ENCODE assay signal across 7 mouse cellular contexts in genomic region chr9:13661768-13662623, GRCm38 (mm10).
DNase-seq lines count a peak whose midpoint lies in the region; ATAC-seq and TF ChIP-seq lines count a peak whose summit lies in the region.

No protein-coding gene starts in this region.

- H3K79me2 ChIP-seq in MEL (ENCODE audit: control insufficient read depth, insufficient read depth, low read length, poor library complexity), result no peaks in the 10 kb centered on the region

- no peaks in the 10 kb centered on the region for H3K4me1 ChIP-seq in MEL (ENCODE audit: control insufficient read depth in 1 of 2, insufficient read depth in 2 of 2, low read length in 2 of 2)
- peaks cover 2% of the 10 kb centered on the region; the same call in 1 of the 2 replicates for H3K4me1 ChIP-seq in cortical plate, adult 2 months (ENCODE audit: control insufficient read depth, insufficient read depth, low read length)
- peaks cover 17% of the 10 kb centered on the region for H3K4me1 ChIP-seq in heart, embryonic 15.5 days (replicated peaks)
- H3K4me1 ChIP-seq in liver, embryonic 12.5 days, result peaks cover 11% of the 10 kb centered on the region
- H3K4me1 ChIP-seq in stomach, embryonic 15.5 days, result peaks cover 11% of the 10 kb centered on the region; the same call in 1 of the 2 replicates

- no peak for TF ChIP-seq CTCF in MEL (IDR thresholded peaks at IDR 0.05 in 2 of 3, conservative IDR thresholded peaks at IDR 0.05 in 1 of 3; ENCODE audit: control insufficient read depth in 1 of 3, insufficient read depth in 1 of 3, low read depth in 2 of 3, low read length in 3 of 3, poor library complexity in 1 of 3, severe bottlenecking in 1 of 3)
- TF ChIP-seq CTCF in cortical plate, adult 2 months (IDR thresholded peaks at IDR 0.05; ENCODE audit: extremely low read depth, insufficient read depth, low read length), result no peak

- DNase-seq in MEL (ENCODE audit: low read depth, low spot score), result no peak
- DNase-seq in thymus, postnatal 36 days, result no peak
- DNase-seq in layer of hippocampus, postnatal 25 days (ENCODE audit: extremely low spot score in 1 of 2, low spot score in 1 of 2), result no peak

- TF ChIP-seq EP300 in MEL (IDR thresholded peaks at IDR 0.05; ENCODE audit: low read depth in 1 of 2, low read length in 2 of 2), result no peak

- H3K4me3 ChIP-seq in MEL (ENCODE audit: control insufficient read depth in 1 of 2, insufficient read depth in 1 of 2, low read depth in 2 of 2, low read length in 2 of 2), result no peak overlapping the region
- no peak overlapping the region for H3K4me3 ChIP-seq in cortical plate, adult 2 months (ENCODE audit: insufficient read depth, low read length)
- H3K4me3 ChIP-seq in heart, embryonic 15.5 days, result peak overlapping the region; percentile 18
- H3K4me3 ChIP-seq in liver, embryonic 12.5 days, result 0 out of 2 replicates have a peak overlapping the region, but pooled peaks have one; percentile 1
- H3K4me3 ChIP-seq in stomach, embryonic 15.5 days (replicated peaks), result peak overlapping the region; percentile 15

- H3K36me3 ChIP-seq in MEL (ENCODE audit: control insufficient read depth in 1 of 2, insufficient read depth in 2 of 2, low read length in 2 of 2), result no peaks in the 10 kb centered on the region
- H3K36me3 ChIP-seq in heart, embryonic 15.5 days, result no peaks in the 10 kb centered on the region
- no peaks in the 10 kb centered on the region for H3K36me3 ChIP-seq in liver, embryonic 12.5 days
- no peaks in the 10 kb centered on the region for H3K36me3 ChIP-seq in stomach, embryonic 15.5 days

- ATAC-seq in heart, embryonic 15.5 days (replicated peaks; ENCODE audit: insufficient number of reproducible peaks, insufficient read depth, low FRiP score, low read depth), result peak; percentile 18; the same call in 1 of the 2 replicates
- ATAC-seq in liver, embryonic 12.5 days, result peak; percentile 67; the same call in 1 of the 2 replicates
- ATAC-seq in stomach, embryonic 15.5 days (ENCODE audit: insufficient read depth, low FRiP score, low read depth), result peak; percentile 54

- H3K4me2 ChIP-seq in heart, embryonic 15.5 days, result peak overlapping the region; percentile 57
- H3K4me2 ChIP-seq in liver, embryonic 12.5 days, result peak overlapping the region; percentile 44
- H3K4me2 ChIP-seq in stomach, embryonic 15.5 days, result peak overlapping the region; percentile 47

- no peak overlapping the region for H3K9ac ChIP-seq in MEL (ENCODE audit: control insufficient read depth, low read depth, low read length, poor library complexity, severe bottlenecking)
- no peak overlapping the region for H3K9ac ChIP-seq in heart, embryonic 15.5 days
- no peak overlapping the region for H3K9ac ChIP-seq in liver, embryonic 12.5 days
- H3K9ac ChIP-seq in stomach, embryonic 15.5 days, result no peak overlapping the region

- H3K27ac ChIP-seq in MEL (ENCODE audit: control insufficient read depth, low read depth, low read length), result no peak overlapping the region
- 0 out of 2 replicates have a peak overlapping the region, but pooled peaks have one; percentile 25 for H3K27ac ChIP-seq in cortical plate, adult 2 months (ENCODE audit: insufficient read depth, low read length)
- peak overlapping the region; percentile 70 for H3K27ac ChIP-seq in heart, embryonic 15.5 days
- H3K27ac ChIP-seq in liver, embryonic 12.5 days, result no peak overlapping the region
- H3K27ac ChIP-seq in stomach, embryonic 15.5 days, result peak overlapping the region; percentile 71

- no peak for TF ChIP-seq POLR2A in MEL (IDR thresholded peaks at IDR 0.05; ENCODE audit: control insufficient read depth in 1 of 2, insufficient read depth in 1 of 2, low read depth in 1 of 2, low read length in 2 of 2, poor library complexity in 1 of 2)
- TF ChIP-seq POLR2A in cortical plate, adult 2 months (IDR thresholded peaks at IDR 0.05; ENCODE audit: extremely low read depth, insufficient read depth, low read length), result no peak

- peaks cover 2 to 8% of the 10 kb centered on the region in 2 experiments; a peak in 3 of 4 replicates for H3K27me3 ChIP-seq in MEL (ENCODE audit: control insufficient read depth in 1 of 2, insufficient read depth in 2 of 2, low read length in 2 of 2)
- no peaks in the 10 kb centered on the region for H3K27me3 ChIP-seq in heart, embryonic 15.5 days
- H3K27me3 ChIP-seq in liver, embryonic 12.5 days (replicated peaks), result no peaks in the 10 kb centered on the region
- H3K27me3 ChIP-seq in stomach, embryonic 15.5 days (replicated peaks), result no peaks in the 10 kb centered on the region

- no peaks in the 10 kb centered on the region for H3K9me3 ChIP-seq in MEL (replicated peaks; ENCODE audit: insufficient read depth, low read length)
- no peaks in the 10 kb centered on the region for H3K9me3 ChIP-seq in heart, embryonic 15.5 days (replicated peaks)
- no peaks in the 10 kb centered on the region for H3K9me3 ChIP-seq in liver, embryonic 12.5 days (replicated peaks)
- no peaks in the 10 kb centered on the region for H3K9me3 ChIP-seq in stomach, embryonic 15.5 days

- TF ChIP-seq RAD21 in MEL (IDR thresholded peaks at IDR 0.05; ENCODE audit: low read depth, low read length), result no peak

- WGBS in heart, embryonic 15.5 days, result 6% methylated on average over 12 of the region's 12 CpGs
- 4% methylated on average over 12 of the region's 12 CpGs for WGBS in liver, embryonic 12.5 days (ENCODE audit: insufficient replicate concordance)
- WGBS in stomach, embryonic 15.5 days, result 3% methylated on average over 12 of the region's 12 CpGs

TF ChIP-seq in MEL, 35 proteins besides CTCF, POLR2A, EP300 and RAD21:
- TF ChIP-seq ZNF384 (IDR thresholded peaks at IDR 0.05; ENCODE audit: low read depth, low read length), result peak; percentile 81
- TF ChIP-seq SMC3 (IDR thresholded peaks at IDR 0.05; ENCODE audit: low read depth, low read length), result no peak
- peak; percentile 37; the same call in 1 of the 2 replicates for TF ChIP-seq MAFK (IDR thresholded peaks at IDR 0.05; ENCODE audit: borderline replicate concordance, low read depth, low read length)

Comparison
In these comparisons a context has a peak if more than half of its experiments do, and no peak if none do; other contexts are left out.
1. H3K27ac ChIP-seq: peak in cortical plate, adult 2 months (single experiment), heart, embryonic 15.5 days (single experiment) and stomach, embryonic 15.5 days (single experiment); none in MEL (single experiment) and liver, embryonic 12.5 days (single experiment).
2. H3K4me3 ChIP-seq: peak in heart, embryonic 15.5 days (single experiment), liver, embryonic 12.5 days (single experiment) and stomach, embryonic 15.5 days (single experiment); none in MEL (0 of 2) and cortical plate, adult 2 months (single experiment).
3. Peak in every context shown above with its lines, with median percentiles within 50 percentile points of each other: ATAC-seq and H3K4me2 ChIP-seq.